Mouse (Mus musculus) lung, adult 10 weeks (tissue): ENCODE results near the gene Lrrc66. TPM values are rescaled to one million over a fixed set of nuclear protein-coding genes. Genes with fewer than 3 reads are reported as not detected.

ENCODE experiments used
- polyA plus RNA-seq: library from polyadenylated mRNA; stranded (reverse); fragments of 350-450 nt; fragmentation: Illumina TruSeq; extraction: RNeasy Lipid Tissue Mini Kit (QIAGEN cat#74804); gene quantifications from one replicate; pipeline ENCODE4 v1.2.3, GENCODE M21; 2014; ENCODE audit warnings: low read depth, low replicate concordance; ENCODE audit not compliant: insufficient read depth

The Lrrc66 gene
- not detected for polyA plus RNA-seq

GRCm38 (mm10) chr5:73632291-73632690, at the start of gene Lrrc66:
Lrrc66 (minus strand) TSS chr5:73632526.

DNA sequence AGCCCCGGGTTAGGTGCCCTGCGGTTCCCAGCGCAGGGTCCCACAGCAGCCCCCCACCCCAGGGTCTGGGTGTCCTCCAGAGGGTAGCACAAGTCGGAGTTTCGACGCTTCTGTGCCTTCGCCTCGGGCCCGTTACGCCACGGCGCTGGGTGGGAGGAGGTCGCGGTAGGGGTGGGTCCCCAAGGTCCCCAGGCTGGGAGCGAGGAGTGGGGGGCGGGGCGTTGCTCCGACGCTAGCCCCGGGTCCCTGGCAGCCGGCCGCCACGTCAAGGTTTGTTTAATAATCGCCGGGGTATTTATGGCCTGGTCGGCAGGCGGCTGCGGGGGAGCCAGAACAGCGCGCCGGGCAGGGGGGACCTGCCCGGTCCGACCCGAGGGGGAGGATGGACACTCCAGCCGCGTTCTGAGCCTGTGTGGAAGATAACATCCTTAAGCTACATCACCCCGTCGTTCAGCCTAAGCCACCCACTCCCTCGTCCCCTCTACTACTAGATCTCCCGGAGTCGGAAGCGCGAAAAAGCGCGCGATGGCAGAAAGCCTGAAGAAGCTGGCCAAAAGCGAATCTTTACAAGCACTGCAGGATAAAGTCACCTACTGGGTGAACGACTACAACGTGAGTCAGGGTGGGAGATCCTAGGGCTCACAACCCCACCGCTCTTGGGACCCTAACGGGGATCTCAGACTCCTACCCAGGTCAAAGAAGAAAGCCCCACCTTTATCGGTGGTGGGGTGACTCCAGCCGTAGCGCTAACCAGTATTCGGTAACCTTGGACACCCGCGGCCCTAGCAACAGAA, 18.9 kb upstream of the Lrrc66 start, which contains the start of gene Spata18:
Gene Spata18, plus strand, starts transcription at position 319 of the 794 bp plus-strand sequence.

GRCm38 (mm10) chr5:73647261-73647900, 15.1 kb upstream of the Lrrc66 start, which contains the start of gene Sgcb:
Sgcb (minus strand) TSS chr5:73647790.

Other genes with a start within 250 kb of the Lrrc66 start
- not detected for gene Cwh43, start 226.5 kb downstream of the Lrrc66 start, polyA plus RNA-seq
- 5.7 TPM for gene Dcun1d4, start 151.5 kb downstream of the Lrrc66 start, polyA plus RNA-seq
- gene Sgcb, start 15.3 kb upstream of the Lrrc66 start, polyA plus RNA-seq, result 11.0 TPM
- 4.0 TPM for gene Spata18, start 18.9 kb upstream of the Lrrc66 start, polyA plus RNA-seq